Mouse (Mus musculus) erythroblast, embryonic 14.5 days (primary cell): ENCODE measurements around the gene Rptor.

ENCODE experiments used
- GATA1 ChIP-seq: IDR thresholded peaks from 2 replicates; pipeline ENCODE4 v1.6.1; 2012; ENCODE audit warnings: low read length, inconsistent platforms, mixed read lengths
- TAL1 ChIP-seq: IDR thresholded peaks from 3 replicates; pipeline ENCODE4 v1.6.1; 2012; ENCODE audit warnings: low read length, inconsistent platforms, mixed read lengths

DNA sequence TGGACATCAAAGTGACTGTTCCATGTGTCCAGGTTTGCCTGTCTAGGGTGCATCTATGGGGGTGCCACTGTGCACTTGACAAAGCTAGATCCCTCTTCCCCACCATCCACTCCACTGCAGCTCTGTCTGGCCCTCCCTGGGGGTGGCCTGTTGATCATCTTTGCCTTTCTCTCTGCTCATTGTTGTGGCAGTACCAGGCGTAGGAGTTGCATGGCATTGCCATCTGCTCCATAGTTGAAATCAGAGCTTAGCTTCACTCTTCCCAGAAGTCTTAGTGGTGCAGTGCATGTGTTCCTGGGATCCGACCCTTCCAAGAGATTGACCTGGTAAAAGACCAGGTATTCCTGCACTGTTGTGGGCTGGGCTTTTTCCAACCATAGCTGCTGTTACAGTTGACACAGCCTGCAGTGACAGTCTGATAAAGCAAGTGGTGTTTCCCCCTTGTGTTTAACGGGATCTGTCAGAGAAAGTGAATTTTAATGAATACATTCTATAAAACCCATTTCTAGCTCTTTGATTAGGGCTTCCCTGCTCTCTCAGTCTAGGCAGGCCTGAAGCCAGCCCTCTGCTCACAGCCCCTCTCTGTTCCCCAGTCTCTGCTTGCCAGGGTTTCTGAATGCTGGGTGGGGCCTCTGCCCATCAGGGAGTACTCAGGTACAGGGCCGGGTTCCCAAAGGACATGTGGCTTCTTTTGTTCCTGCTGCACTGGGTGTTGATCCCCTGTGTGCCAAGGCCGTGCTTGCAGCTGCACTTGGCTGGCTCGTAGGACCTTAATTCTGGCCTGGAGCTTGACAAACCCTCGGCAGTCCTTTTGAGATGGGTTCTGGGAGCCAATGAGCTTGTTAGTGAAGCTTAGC lies 136.5 kb downstream of the Rptor start:
- TF ChIP-seq GATA1 (no peak), TAL1 (no peak)
